Mouse (Mus musculus) induced T-regulatory cell, adult 2 months (primary cell): ENCODE measurements around the gene Hsd17b3.

Experiments used
- DNase-seq: peaks from one replicate; pipeline ENCODE4 v3.0.0-alpha.2; 2012; ENCODE audit warnings: low read depth

Hsd17b3 gene

DNA sequence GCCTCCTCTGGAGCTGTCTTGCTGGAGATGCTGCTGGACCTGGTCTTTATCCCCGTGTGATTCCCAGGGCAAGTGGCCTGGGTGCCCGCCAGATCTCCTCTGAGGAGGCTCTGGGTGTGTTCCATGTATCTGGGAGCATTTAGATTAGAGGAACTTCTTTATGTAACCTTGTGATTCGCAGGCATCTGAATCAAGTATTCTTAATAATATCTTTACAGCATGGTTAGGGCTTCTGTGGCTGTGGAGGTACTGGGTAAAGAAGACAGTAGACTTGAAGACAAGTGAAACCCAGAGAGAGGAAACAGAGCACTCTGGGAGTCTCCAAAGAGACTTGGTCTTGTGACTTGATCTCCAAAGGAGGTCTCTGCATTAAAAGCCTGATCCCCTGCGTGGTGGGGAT is at the start of gene Hsd17b3:
Gene Hsd17b3 (minus strand): TSS at position 101 of the 400 bp plus-strand sequence.
- no peak for DNase-seq

GRCm38 (mm10) chr13:64129616-64130375 is 40.8 kb upstream of the Hsd17b3 start:
- peak; percentile 73 for DNase-seq

DNA sequence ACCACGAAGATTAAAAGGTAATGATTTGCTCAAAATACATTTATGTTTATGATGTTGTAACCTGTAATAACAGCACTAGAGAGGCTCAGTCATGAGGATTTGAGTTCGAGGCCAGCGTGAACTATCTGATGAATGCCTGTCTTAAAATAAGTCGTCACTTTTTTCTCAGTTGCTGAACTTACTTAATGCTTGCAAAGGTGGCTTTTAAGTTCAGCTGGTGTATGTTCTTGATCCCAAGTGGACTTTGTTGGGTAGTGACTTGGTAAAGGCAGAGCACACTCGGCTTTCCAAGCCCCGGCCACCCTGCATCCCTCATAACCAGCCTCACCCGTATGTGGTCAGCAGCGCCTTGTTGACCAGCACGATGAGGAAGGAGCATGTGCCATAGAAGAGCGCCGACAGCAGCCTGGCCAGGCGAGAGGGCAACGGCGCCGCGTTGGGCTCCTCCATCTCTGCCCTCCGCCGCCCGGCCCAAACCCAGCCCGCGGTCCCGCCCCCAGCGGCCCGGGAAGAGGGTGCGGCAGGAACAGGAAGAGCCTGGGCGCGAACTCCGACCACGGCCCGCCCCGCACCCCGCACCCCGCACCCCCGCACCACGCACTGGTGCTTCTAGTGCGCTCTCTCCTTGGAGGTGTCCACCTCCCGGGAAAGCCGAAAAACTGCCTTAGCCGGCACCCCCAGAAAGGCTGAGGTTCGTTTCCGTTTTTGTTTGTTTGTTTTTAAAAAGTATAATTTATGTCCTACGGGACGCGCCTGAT is 40.0 kb upstream of the Hsd17b3 start, which contains the start of gene Slc35d2:
Gene Slc35d2 (minus strand): TSS at position 511 of the 758 bp plus-strand sequence.
- peak; percentile 81 for DNase-seq

DNA sequence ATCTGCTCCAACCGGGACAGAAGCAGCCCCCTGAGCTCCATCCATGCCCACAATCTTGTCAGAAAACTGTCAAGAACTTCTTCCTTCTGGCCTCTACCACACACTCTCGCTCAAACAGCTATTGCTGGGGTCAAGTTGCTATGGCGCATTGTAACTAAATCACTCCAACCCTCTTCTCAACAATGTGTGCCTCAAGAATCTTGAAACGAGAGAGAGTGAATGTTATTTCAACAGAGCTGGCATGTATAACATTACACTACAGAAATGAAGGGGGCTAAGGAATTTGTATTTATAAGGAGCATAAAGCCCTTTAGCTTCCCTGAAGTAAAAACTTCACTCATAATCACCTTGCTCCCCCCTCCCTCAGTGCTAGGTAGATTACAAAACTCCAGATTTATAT is 37.3 kb upstream of the Hsd17b3 start:
- DNase-seq: no peak

GRCm38 (mm10) chr13:64124886-64125285 is 35.9 kb upstream of the Hsd17b3 start:
- no peak for DNase-seq

DNA sequence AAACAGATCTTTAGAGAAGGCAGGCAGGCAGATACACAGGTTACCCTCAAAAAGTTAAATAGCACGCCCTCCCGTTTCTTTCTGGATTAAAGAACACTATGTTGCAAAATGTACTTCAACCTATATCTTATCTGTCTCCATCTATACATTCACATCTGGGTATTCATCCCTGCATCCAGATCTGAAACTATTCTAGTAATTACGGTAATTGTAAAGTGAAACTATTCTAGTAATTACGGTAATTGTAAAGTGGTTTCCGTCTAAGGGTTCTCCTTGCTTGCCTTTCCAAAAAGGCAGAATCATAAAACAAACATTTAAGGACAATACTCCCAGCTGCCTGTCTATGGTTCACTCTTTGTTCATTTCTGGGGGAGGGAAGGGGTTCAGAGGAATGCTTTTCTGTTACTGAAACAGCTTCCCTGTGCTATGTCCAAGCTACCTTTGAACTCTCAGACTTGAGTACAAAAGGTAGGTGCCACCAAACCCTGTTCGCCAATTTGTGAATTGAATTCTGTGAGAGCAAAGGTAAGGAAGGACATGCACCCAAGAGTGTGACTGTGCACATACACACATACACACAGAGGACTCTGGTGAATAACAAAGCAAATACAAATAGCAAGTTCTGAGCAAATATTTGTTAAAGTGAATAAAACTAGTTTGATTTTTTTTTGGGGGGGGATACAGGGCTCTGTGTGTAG is 34.6 kb upstream of the Hsd17b3 start:
- no peak for DNase-seq

DNA sequence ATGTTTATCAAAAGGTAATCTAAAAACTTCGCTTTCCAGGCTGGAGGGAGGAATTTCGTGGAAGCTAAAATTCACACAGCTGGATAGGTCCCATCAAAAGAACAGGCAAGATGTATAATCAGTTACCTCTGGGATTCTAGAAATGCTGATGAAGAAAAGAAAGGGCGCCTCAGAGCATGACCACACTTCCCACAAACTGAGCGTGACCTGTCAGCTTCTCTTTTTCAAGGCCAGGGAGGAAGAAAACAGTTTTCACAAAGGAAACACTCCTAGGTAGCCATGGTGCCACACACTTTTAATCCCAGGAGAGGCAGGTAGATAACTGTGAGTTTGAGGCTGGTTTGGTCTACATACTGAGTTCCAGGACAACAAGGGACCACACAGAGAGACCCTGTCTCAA is 31.7 kb upstream of the Hsd17b3 start:
- no peak for DNase-seq

DNA sequence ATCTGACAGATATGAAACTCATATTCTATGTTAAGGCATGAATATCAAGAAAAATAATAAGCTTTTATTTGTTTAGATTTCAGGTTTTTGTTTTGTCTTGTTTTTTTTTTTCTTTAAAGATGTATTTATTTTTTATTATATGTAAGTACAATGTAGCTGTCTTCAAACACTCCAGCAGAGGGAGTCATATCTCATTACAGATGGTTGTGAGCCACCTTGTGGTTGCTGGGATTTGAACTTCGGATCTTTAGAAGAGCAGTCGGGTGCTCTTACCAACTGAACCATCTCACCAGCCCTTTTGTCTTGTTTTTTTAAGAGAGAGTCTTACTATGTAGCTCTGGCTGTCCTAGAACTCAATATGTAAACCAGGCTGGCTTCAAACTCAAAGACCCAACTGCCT is 28.4 kb upstream of the Hsd17b3 start:
- peak; percentile 60 for DNase-seq

GRCm38 (mm10) chr13:64110421-64110820 is 21.4 kb upstream of the Hsd17b3 start:
- no peak for DNase-seq

- no peak for DNase-seq
Measured at GRCm38 (mm10) chr13:64108381-64108850, 19.4 kb upstream of the Hsd17b3 start.

DNA sequence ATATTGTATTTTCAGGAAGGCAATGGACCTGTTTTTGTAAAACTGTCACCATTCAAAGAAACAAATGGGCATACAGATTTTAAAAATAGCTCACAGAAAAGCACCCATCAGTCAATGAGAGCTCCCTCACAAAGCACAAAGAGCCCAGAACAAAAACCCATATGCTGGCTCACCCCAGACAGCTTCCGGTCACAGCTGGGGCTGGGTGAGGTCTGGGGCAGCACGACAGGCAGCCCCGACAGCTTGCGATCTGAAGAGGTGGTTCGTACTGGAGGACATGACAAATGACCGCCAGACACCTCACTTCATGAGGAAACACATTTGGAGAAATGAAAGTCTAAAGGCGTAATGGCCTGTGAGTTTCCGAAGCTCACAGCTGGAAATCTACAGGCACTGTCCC is 18.5 kb upstream of the Hsd17b3 start:
- no peak for DNase-seq

- DNase-seq: no peak
Measured at GRCm38 (mm10) chr13:64107105-64107504, 18.1 kb upstream of the Hsd17b3 start.

DNA sequence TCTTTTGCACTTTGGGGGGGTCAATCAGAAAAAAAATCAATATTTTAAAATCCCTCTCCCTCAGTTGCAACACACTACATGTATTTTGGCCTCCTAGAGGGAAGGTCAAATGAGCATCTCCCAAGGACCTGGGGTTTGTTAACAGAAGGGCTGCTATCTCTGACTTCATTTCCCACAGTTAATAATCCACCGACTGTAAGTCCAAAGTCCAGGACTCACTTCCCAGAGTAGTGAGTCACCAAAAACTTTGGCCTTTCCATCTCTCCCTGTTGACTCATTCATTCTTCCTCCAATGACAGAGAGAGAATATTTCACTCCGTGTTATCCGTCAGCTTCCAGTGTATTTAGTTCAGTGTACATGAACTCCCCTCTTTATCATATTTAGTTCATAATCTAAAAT is 16.7 kb upstream of the Hsd17b3 start:
- DNase-seq: no peak

GRCm38 (mm10) chr13:64100186-64100585 is 11.2 kb upstream of the Hsd17b3 start:
- peak; percentile 72 for DNase-seq

DNA sequence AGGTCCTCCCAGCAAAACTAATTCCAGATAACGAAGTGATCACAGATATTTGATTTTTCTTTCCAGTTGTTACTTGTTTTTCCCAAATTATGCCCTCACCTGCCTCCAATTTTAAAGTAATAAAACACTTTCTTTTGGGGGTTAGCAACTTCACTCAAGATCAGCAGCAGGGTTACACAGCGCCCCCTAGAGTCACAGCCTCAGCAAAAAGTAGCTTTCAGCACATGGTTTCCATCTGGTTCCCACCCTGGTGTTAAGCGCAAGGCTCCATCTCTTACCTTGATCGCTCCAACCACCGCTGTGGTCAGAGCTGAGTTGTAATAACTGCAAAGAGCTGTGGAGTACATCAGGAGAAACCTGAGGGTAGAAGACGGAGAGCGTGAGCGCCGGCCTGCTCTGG is 10.0 kb upstream of the Hsd17b3 start:
- peak; percentile 64 for DNase-seq

DNA sequence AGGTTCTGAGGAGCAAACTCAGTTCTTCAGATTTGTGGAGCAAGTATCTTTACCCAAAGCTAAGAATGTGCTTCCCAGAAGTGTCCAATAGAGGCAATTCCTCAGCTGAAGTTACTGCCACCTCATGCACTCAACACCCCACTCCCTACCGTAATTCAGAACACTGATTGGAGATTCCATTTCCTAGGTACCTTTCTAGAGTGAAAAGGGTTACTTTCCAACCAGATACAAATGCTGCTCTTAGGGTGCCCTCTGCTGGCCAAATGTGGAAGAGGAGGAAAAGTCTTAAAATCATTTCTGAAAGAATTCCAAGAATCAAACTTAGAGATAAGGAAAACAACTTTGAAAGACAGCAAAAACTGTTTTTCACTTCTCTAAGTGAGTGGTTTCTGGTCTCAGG is 4.3 kb upstream of the Hsd17b3 start:
- DNase-seq: peak; percentile 80

- DNase-seq: no peak
Measured at GRCm38 (mm10) chr13:64092752-64093151, 3.7 kb upstream of the Hsd17b3 start.

DNA sequence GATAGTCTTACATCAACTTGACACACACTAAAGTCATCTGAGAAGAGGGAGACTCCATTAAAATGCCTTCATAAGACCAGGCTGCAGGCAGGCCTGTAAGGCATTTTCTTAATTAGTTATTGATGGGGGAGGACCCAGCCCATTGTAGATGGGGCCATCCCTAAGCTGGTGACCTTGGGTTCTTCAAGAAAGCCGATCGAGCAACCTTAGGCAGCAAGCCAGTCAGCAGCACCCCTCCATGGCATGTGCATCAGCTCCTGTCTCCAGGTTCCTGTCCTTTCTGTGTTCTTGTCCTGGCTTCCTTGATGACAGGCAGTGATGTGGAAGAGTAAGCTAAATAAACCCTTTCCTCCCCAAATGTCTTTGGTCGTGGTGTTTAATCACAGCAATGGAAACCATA is 3.1 kb upstream of the Hsd17b3 start:
- no peak for DNase-seq

- no peak for DNase-seq
Measured at GRCm38 (mm10) chr13:64091006-64091405, 2.0 kb upstream of the Hsd17b3 start.

DNA sequence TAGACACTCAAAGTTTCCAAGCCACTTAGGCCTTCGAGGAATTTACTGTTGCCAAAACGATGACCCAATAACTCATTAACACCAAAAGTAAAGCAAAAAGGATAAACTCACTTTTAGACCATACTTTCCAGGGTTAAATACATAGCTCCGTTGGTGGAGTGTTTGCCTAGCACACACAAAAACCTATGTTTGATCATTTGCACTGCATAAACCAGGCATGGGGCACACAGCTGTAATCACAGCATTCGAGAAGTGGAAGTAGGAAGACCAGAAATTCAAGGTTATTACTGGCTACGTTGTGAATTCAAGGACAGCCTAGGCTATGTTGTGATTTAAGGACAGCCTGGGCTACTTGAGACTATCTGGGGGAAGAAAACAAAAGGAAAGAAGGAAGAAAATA is 1.2 kb upstream of the Hsd17b3 start:
- no peak for DNase-seq

GRCm38 (mm10) chr13:64088057-64088456 is 973 bp downstream of the Hsd17b3 start:
- DNase-seq: no peak

DNA sequence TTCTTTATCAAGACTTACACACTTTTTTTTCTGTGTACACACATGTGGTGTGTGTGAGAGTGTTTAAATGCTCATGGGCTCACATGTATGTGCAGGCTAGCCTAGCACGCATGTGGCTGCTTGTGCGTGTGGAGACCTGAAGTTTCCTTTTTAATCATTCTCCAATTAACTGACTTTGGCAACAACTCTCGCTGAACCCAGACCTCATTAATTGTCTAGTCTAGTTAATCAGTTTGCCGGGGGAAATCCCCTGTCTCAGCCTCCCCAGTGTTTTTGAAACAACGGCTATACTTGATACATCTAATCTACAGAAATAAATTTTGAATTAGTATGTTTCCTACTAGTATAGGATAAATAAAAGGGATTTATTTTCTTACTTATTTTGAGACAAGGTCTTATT is 3.0 kb downstream of the Hsd17b3 start:
- no peak for DNase-seq

GRCm38 (mm10) chr13:64083331-64083730 is 5.7 kb downstream of the Hsd17b3 start:
- no peak for DNase-seq
